Mouse (Mus musculus) embryonic facial prominence, embryonic 14.5 days (tissue): ENCODE results near the gene Borcs6. TPM values are rescaled to one million over a fixed set of nuclear protein-coding genes. Genes with fewer than 3 reads are reported as not detected.

Experiments used
- ATAC-seq: fragments of 200-750 bp; cut with Nextera tagmentation; 2 replicates; pipeline ENCODE4 v1.8.0; 2017; ENCODE audit warnings: low read depth, moderate number of reproducible peaks, moderate TSS enrichment
- DNase-seq: peaks from one replicate; pipeline ENCODE4 v3.0.0-alpha.2; 2015; ENCODE audit warnings: low spot score
- H3K27ac ChIP-seq: fragments of 300-500 bp; sonication (generic); replicated peaks from 2 replicates; pipeline ENCODE4 v1.5.1; 2014; ENCODE audit warnings: low read depth, mild to moderate bottlenecking, low read length, moderate library complexity
- H3K27me3 ChIP-seq: fragments of 300-500 bp; sonication (generic); replicated peaks from 2 replicates; pipeline ENCODE4 v1.6.1; 2014; ENCODE audit warnings: low read length; ENCODE audit not compliant: control insufficient read depth, insufficient read depth
- H3K36me3 ChIP-seq: fragments of 300-500 bp; sonication (generic); 2 replicates; pipeline ENCODE4 v1.6.1; 2014; ENCODE audit warnings: low read length, mixed read lengths; ENCODE audit not compliant: control insufficient read depth, insufficient read depth
- H3K4me1 ChIP-seq: fragments of 300-500 bp; sonication (generic); 2 replicates; pipeline ENCODE4 v1.6.1; 2014; ENCODE audit warnings: antibody characterized with exemption, low read length; ENCODE audit not compliant: control insufficient read depth, insufficient read depth
- H3K4me2 ChIP-seq: fragments of 300-500 bp; sonication (generic); 2 replicates; pipeline ENCODE4 v1.6.1; 2014; ENCODE audit warnings: low read depth, mild to moderate bottlenecking, low read length, moderate library complexity, mixed read lengths
- H3K4me3 ChIP-seq: fragments of 300-500 bp; sonication (generic); 2 replicates; pipeline ENCODE4 v1.5.1; 2014; ENCODE audit warnings: low read depth, mild to moderate bottlenecking, low read length
- H3K9ac ChIP-seq: fragments of 300-500 bp; sonication (generic); 2 replicates; pipeline ENCODE4 v1.6.1; 2014; ENCODE audit warnings: low read depth, mild to moderate bottlenecking, low read length, moderate library complexity, mixed read lengths
- H3K9me3 ChIP-seq: fragments of 300-500 bp; sonication (generic); 2 replicates; pipeline ENCODE4 v1.6.1; 2016; ENCODE audit warnings: low read length; ENCODE audit not compliant: control insufficient read depth
- whole genome bisulfite sequencing: fragments of 180-500 bp; shearing (Covaris S2); extraction: QIAGEN DNeasy Blood & Tissue Kit; methylation state at CpG from one replicate; pipeline ENCODE4 v1.1.7; 2014; 5-methylcytosine and 5-hydroxymethylcytosine counted together
- polyA plus RNA-seq: library from polyadenylated mRNA; unstranded; fragments of >200 nt; fragmentation: Nextera tagmentation; extraction: Ambion mirVana; gene quantifications from 2 replicates; pipeline ENCODE4 v1.2.1, GENCODE M21; 2014

Borcs6 gene
- polyA plus RNA-seq, 1 experiment from 2014 or later = 12.4 TPM

DNA sequence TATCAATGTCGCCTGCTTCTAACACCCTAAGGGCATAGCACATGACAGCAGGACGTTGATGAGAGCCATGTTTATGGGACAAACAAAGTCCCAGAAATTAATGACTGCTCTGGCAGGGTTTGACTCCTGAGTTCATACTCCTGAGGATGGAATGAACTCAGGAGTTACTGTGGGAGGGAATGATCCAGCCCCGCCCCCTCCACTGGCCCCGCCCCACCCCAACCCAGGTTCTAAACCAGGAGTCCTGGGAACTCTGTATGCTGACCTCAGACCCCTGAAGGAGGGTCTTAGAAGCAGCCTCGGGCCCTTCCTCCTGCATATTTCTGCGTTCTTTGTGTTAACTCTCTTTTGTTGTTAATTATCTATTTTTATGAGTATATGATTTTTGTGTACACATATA lies 26.1 kb downstream of the Borcs6 start:
- Histone ChIP-seq H3K27ac (no peak overlapping the region), H3K36me3 (peaks cover 11% of the 10 kb centered on the region), H3K4me2 (no peak overlapping the region), H3K27me3 (no peaks in the 10 kb centered on the region), H3K9me3 (no peaks in the 10 kb centered on the region), H3K9ac (no peak overlapping the region), H3K4me1 (peaks cover 21% of the 10 kb centered on the region), H3K4me3 (no peak overlapping the region)
- DNase-seq (no peak), ATAC-seq (no peak)
- WGBS = 77% methylated on average over 5 of the region's 6 CpGs

DNA sequence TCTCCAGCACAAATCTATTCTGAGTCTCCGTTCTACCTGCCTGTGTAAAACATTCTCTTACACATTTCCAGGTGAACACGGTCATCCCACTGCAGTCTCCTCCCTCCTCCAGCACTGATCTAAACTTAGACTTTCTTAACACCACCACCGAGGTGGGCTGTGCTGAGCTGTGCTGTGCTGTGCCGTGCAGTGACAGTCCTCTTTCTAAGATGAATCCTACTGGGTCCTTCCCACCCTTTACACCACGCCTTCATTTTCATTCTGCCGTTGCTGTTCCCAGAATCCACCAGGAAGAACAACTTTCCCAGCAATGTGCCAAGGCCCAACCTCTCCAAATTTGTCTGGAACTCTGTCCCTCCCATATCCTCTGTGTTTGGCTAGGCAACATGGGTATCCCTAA lies 26.9 kb downstream of the Borcs6 start:
- Histone ChIP-seq H3K9me3 (no peaks in the 10 kb centered on the region), H3K4me2 (no peak overlapping the region), H3K27ac (peak overlapping the region; percentile 95; the same call in 1 of the 2 replicates), H3K4me3 (no peak overlapping the region), H3K4me1 (peaks cover 21% of the 10 kb centered on the region), H3K27me3 (no peaks in the 10 kb centered on the region), H3K36me3 (peaks cover 15% of the 10 kb centered on the region), H3K9ac (no peak overlapping the region)
- DNase-seq = no peak
- 65% methylated on average over 6 of the region's 6 CpGs for WGBS
- ATAC-seq = no peak

DNA sequence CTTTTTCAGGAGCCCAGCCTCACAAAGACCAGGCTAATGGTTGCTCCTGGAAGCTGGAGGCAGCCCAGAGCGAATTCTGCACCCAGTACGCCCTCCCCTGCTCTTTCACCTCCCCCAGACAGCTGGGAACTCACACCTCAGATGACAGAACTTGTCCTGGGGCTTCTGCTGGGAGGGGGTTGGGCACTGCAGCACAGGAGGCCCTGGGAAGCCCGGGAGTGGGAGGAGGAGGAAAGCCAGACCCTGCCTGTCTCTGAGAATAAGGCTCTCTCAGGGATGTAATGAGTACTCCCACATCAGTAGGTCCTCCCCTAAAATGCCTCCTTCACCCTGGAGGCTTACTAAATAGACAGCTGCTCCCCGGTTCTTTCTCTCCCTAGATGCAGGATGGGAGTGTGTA lies 27.6 kb downstream of the Borcs6 start:
- Histone ChIP-seq H3K9me3 (no peaks in the 10 kb centered on the region), H3K27me3 (no peaks in the 10 kb centered on the region), H3K27ac (peak overlapping the region; percentile 95), H3K9ac (no peak overlapping the region), H3K4me1 (peaks cover 21% of the 10 kb centered on the region), H3K4me3 (no peak overlapping the region), H3K36me3 (peaks cover 22% of the 10 kb centered on the region), H3K4me2 (no peak overlapping the region)
- DNase-seq (peak; percentile 56), ATAC-seq (peak; percentile 24; the same call in 1 of the 2 replicates)
- 28% methylated on average over 4 of the region's 4 CpGs for WGBS

DNA sequence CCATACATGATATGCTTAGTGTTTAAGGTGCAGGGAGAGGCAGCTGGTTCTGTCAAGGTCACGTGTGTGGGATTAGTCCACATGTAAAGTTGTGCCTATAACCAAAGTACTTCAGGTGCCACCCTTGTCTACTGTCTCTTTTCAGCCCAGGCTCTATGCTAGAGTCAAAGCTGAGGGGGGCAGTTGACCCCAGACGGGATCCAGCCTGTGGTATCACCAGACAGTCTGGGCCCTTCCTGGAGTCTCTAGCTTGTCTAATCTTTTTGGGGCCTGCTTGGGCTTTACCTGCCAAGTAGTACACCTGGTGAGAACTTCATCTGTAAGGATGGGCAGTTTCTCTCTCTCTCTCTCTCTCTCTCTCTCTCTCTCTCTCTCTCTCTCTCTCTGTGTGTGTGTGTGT lies 28.1 kb downstream of the Borcs6 start:
- 70% methylated on average over 2 of the region's 2 CpGs for WGBS
- ATAC-seq = no peak

DNA sequence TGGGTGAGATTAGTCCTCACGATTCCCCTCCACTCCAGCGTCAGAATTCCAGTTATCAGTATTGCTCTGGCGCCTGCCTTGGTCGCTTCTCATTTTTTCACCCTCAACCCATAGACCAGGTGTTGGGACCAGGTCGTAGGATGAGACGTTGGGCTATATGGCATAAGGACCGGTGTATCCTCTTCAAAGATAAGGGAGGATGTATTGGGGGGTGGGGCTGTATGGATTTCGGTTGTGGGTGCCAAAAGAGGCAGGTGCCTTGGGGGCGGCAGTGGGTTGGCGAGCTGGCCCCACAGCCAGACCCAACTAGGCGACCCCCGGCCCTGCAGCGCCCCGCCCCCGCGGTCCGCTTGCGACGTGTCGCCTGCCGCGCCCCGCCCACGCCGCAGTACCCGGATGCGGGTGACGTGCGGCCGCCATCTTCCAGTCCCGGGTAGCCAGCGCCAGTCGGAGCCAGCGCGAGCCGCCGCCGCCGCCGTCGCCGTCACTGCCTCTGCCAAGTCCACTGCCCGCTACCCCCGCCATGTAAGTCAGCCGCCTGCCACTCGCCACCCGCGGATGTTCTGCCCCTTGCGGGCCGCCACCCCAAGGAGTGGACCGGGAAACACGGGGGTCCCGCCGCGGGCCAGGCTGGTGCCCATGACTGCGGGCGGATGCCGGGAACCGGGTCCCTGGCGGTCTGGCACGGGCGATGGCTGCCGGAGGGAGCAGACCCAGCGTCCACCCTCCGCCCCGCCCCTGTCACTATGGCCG lies 28.8 kb downstream of the Borcs6 start, which contains the start of gene Vamp2:
Gene Vamp2, plus strand, starts transcription at position 388 of the 753 bp plus-strand sequence.
- Histone ChIP-seq H3K4me2 (peak within 1 kb of the TSS; percentile 64), H3K9ac (peak within 1 kb of the TSS; percentile 100), H3K36me3 (peaks cover 31% of the 10 kb centered on the region), H3K27me3 (no peaks in the 10 kb centered on the region), H3K4me3 (peak within 1 kb of the TSS; percentile 100), H3K9me3 (no peaks in the 10 kb centered on the region), H3K27ac (peak within 1 kb of the TSS; percentile 95), H3K4me1 (peaks cover 24% of the 10 kb centered on the region)
- WGBS = under 1% methylated on average over 8 of the region's 67 CpGs
- DNase-seq = peak; percentile 93
- peak; percentile 86 for ATAC-seq

More for the DNA sequence above, 28.1 kb downstream of the Borcs6 start:
- peak overlapping the region; percentile 95; the same call in 1 of the 2 replicates for H3K27ac ChIP-seq
- H3K27me3 ChIP-seq = no peaks in the 10 kb centered on the region
- H3K4me2 ChIP-seq = peak overlapping the region; percentile 64
- H3K9ac ChIP-seq = peak overlapping the region; percentile 100; the same call in 1 of the 2 replicates
- peaks cover 22% of the 10 kb centered on the region for H3K4me1 ChIP-seq
- H3K4me3 ChIP-seq = no peak overlapping the region
- no peak for DNase-seq
- no peaks in the 10 kb centered on the region for H3K9me3 ChIP-seq
- H3K36me3 ChIP-seq = peaks cover 27% of the 10 kb centered on the region

DNA sequence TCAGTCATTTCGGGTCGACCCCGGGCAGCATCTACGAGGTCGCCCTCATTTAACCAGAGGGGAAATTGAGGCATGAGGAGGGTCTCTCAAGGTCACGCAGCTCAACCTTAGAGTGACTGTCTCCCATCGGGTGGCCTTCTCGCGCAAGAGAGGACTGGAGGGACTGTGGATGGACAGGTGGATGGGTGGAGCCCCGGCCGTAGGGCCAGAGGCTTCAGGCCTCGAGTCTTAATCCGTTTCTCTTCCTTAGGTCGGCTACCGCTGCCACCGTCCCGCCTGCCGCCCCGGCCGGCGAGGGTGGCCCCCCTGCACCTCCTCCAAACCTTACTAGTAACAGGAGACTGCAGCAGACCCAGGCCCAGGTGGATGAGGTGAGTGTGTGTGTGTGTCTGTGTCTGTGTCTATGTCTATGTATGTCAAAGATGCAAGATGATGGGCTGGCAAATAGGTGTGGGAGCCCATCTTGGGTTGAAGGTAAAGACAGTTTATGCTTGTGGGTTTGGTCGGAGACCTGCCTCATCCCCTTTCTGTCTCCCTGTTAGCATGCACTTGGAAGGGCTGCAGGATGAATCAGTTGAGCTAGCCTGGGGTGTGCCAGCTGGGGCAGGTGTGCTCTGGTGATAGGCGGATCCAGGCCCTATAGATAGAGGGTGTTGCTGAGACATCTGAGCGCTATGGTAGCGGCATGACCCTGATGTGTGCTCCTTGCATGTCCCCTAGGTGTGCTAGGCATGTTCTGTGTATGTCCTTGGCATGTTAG lies 29.5 kb downstream of the Borcs6 start:
- 14% methylated on average over 20 of the region's 25 CpGs for WGBS
- peak overlapping the region; percentile 100 for H3K9ac ChIP-seq
- peak overlapping the region; percentile 100 for H3K4me3 ChIP-seq
- ATAC-seq (peak; percentile 5; the same call in 1 of the 2 replicates), DNase-seq (no peak)
- peak overlapping the region; percentile 95 for H3K27ac ChIP-seq
- H3K9me3 ChIP-seq = no peaks in the 10 kb centered on the region
- H3K27me3 ChIP-seq = no peaks in the 10 kb centered on the region
- H3K4me2 ChIP-seq = peak overlapping the region; percentile 64
- peaks cover 24% of the 10 kb centered on the region for H3K4me1 ChIP-seq
- H3K36me3 ChIP-seq = peaks cover 31% of the 10 kb centered on the region

DNA sequence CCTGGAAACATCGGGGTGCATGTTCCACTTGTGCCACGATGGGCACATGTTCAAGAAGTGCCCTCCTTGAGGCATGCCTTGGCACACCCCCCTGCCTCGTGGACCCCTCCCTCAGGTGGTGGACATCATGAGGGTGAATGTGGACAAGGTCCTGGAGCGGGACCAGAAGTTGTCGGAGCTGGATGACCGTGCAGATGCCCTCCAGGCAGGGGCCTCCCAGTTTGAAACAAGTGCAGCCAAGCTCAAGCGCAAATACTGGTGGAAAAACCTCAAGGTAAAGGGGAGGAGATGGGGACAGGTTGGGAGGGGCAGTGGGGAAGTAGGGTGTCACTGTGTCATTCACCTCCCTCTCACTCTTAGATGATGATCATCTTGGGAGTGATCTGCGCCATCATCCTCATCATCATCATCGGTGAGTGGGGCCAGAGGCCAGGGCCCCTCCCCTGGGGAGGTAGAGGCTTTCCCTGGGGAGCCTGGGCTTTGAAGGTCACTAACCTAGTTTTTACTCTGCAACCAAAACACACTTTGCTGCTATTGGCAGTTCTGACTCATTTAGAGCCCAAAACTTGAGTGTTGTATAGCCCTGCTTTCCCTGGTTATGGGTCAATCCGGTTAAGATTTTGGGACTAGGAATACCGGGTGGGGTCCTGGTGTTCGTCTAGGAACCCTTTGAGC lies 30.2 kb downstream of the Borcs6 start:
- ATAC-seq (no peak), DNase-seq (no peak)
- WGBS = 79% methylated on average over 12 of the region's 12 CpGs
- H3K9me3 ChIP-seq = no peaks in the 10 kb centered on the region
- H3K36me3 ChIP-seq = peaks cover 31% of the 10 kb centered on the region
- H3K4me2 ChIP-seq = peak overlapping the region; percentile 64
- H3K27me3 ChIP-seq = no peaks in the 10 kb centered on the region
- H3K9ac ChIP-seq = peak overlapping the region; percentile 100
- H3K27ac ChIP-seq = peak overlapping the region; percentile 24
- H3K4me1 ChIP-seq = peaks cover 28% of the 10 kb centered on the region
- peak overlapping the region; percentile 100 for H3K4me3 ChIP-seq

DNA sequence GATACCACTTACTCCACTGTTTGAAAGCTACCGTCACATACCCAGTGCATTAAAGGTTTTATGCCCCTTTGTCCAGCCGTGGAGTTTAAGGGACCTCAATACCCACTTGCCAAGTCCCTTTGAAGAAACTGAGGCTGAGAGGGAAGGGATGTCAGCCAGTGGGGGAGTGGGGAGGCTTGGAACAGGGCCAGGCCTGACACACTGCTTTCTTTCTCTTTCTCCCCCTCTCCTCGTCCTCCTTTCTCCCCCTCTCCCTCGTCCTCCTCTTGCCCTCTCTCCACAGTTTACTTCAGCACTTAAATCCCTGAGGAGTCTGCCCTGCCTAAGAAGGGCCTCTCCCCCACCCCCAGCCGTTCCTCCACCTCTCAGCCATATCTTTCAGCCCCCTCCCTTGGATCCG lies 30.9 kb downstream of the Borcs6 start:
- H3K4me3 ChIP-seq = peak overlapping the region; percentile 100; the same call in 1 of the 2 replicates
- peak overlapping the region; percentile 24; the same call in 1 of the 2 replicates for H3K27ac ChIP-seq
- H3K9me3 ChIP-seq = no peaks in the 10 kb centered on the region
- peaks cover 28% of the 10 kb centered on the region for H3K4me1 ChIP-seq
- DNase-seq = no peak
- peak overlapping the region; percentile 64 for H3K4me2 ChIP-seq
- peaks cover 31% of the 10 kb centered on the region for H3K36me3 ChIP-seq
- peak overlapping the region; percentile 100; the same call in 1 of the 2 replicates for H3K9ac ChIP-seq
- H3K27me3 ChIP-seq = no peaks in the 10 kb centered on the region
- 59% methylated on average over 6 of the region's 6 CpGs for WGBS
- no peak for ATAC-seq
